Mouse (Mus musculus): ENCODE measurements at regions not wholly inside any gene's neighbourhood (a gene's known extent, or its start where the extent isn't known, plus 50 kb on each side); places are given as distances from the start of the nearest gene placed in this dataset.

DNA sequence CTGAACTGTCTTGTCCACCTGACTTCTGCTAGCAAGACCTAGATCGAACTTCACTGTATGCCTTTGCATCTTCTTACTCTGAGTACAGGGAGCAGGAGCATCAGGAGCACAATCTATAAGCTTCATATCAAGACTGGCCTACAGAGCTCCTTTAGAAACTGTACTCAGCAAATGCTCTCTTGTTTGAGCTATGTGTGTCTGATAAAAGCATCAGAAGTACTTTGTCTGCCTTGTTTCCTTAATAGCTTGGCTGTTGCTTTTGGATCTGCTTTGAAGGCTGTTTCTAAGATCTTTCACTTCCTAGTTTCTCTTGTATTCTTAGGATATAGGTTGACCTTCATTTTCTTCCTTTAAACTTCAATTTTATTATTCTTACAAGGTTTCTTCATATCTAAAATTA lies 175.3 kb upstream of the Cypt12 start:
- no peak for DNase-seq

DNA sequence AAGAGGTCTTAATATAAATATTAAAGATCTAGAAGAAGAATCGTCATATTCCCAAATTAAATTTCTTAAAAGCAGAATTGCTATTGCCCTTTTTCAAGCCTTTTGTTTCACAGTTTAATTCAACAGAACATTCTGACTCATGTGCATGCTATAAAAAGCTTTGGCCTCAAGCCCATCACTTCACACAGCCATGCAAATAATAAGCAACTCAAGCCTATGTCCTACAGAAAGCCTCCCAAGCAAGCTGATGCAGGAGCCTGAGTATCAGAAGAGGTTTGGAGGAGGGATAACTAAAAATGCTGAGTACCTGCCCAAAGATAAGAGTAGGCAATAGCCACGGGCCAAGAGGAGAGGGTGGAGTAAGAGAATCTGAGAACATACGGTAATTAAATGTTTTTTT lies 169.1 kb upstream of the Cypt12 start:
- DNase-seq: no peak

DNA sequence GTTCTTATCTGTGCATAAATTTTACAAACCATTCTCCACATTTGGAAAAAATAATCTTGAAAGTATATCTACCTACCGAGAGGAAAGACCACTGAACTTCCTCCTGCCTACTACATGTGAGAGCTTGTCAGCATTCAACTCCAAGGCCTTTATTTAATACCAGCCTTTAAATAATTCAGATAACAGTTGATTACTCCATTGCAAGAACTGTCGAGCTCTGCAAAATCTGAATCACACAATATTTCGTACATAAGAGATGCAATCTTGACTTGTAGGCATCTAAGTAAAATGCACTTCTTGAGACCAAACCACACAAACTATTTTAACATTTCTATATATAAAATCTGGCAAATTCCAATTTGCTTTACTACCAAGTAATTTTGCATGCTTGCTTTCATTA lies 164.1 kb upstream of the Cypt12 start:
- DNase-seq: no peak

DNA sequence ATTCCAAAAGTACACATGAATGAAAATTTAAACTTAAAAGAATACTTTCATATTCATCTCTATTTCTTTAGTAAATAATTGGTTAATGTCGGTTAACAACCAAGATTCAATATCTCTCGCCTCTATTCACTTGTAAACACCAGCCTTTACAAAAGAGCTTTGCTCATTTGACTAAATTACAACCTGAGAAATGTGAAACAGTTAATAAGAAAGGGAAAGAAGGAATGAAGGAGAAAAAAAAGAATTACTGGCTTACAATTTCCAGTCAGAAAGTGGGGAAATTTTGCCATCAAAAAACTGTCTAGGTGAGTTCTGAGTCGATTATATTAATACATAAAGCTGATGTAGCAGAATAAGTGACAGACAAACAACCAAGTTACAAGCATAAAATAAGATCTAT lies 163.6 kb upstream of the Cypt12 start:
- DNase-seq: no peak

DNA sequence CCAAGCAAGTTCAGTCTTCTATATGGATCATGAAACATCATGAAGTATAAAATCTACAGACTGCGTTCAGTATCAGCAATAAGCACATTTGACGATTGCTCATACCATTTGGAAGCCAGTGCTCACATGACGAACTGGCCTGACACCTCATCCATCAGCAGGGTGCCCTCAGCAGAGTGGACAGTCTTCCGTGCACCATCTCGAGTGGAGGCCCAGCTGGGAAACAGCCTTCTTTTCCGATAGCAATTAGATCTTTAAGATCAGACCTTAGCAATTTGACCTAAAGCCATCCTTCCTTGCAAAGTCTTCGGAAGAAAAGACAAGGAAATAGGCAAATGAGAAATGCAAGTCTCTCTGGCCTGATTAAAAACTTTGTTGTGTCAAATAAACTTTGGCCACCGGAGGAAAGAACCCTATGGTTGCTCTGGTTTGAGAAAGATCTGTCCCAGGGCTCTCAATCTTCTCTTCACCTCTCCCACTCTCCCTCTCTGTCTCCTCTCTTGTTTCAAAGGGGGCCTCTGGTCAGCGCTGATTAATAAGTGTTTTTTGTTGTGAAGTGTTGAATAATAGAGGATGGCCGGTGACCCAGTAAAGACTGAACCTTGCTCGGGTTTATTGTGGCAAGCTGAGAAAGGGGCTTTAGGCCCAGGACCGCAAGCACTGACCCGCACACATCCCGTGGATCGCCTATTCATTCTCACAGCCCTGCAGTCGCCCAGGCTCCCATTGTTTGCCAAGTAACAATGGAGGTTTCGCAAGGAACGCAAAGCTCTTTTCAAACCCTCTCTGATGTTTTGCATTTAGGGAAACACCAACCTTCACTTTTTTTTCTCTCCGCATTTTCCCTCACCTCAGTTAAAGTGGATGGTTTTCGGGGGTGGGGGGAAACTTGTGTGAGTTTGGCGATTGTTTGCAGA lies 162.8 kb upstream of the Cypt12 start:
- DNase-seq: no peak

DNA sequence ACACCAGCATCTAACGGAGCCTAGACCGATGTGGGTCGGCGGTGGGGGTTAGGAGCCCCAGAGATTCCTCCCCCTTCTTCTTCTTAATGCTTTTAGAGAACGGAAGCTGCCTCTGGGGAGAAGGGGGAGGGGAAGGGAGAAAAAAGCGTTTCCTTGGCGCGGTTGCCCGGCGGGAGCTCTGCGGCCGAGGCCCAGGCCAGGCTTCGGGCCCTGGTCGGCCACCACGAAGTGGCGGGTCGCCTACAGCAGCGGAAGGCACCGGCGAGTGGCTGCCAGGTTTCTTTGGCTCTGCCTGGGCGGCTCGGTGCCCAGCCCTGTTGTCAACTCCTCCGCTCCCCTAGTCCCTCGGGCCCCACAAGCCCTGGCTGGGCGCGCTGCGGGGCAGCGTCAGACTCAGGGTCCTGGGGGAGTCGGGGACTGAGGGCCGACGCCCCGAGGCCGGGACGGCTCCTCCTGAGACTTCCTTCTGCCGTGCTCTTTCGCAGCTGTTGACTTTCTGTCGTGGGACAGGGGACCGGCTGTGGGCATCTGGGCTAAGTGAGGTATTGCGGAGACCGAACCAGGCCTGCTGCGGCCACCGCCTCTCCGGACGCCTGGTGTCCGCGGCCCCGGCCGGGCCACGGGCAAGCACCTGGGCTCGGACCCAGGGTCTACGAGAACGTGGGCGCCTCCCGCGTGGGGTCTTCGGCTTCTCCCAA lies 162.0 kb upstream of the Cypt12 start:
- no peak for DNase-seq

DNA sequence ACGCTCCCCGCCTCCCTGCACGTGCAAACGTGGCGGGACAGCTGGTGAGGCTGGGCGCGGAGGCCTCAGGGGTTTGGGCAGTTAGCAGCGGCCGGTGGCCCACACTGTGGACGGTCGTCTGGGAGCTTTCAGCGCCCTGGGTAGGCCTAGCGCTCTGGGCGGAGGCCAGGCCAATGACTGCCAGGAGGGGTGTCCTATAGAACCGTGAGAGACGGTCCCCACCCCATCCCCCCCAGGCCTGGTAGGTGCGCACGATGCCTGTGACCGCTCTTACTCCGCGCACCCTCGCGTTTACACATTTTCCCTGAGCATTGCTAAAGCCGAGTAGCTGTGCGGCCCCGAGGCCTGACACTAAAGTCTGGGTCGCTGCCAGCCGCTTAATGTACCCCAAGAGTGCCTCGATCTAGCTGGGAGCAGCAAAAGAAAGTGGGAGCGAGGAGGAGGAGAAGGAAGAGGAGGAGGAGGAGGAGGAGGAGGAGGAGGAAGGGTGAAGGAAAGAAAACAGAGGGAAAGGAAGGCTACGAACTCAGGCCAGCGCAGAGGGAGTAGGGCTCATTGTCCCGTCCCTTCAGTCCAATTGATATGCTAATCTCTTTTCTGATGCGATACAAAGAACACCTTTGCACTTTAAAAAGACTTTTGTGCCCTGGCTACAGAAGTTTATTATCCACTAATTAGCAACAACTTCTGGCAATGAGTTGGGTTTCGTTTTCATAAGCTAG lies 161.3 kb upstream of the Cypt12 start:
- DNase-seq: no peak

DNA sequence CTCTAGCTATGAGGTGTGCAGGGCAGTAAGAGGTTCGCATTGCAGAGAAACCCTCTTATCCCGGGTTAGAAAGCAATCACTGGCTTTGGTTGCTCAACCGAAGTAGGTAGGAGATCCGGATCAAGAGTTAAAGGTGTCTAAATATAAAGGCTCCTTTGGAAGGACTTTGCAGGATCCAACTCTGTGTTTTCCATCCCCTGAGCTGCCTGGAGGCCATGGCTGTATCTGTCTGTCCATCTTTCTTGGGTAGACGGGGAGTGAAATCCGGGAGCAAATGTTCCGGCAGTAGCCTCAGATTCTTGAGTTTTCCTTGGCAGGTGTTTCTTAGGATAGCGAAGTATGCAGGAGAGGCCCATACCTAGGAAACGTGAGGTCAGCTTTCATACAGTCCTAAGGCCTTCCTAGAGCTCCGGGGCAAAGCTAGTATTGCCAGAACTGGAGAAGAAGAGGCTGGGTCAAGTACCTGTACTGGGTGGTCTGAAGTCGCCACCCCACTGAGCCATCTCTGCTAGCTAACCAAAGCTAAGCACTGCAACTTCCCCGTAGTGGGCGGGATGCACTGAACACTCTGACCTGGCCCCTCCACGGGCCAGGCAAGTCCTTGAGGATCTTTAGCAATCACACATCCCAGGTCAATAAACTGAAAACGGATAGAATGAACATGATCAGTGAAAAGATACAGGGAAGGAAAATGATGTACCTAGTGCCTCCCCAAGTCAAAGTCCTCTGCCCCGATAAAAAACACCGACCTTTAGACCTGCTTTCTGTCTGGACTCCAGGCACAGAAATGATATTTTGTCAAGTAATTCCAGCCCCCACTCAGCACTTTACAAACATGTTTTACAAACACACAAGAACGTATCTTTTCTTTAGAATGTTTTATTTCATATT lies 160.5 kb upstream of the Cypt12 start:
- no peak for DNase-seq

DNA sequence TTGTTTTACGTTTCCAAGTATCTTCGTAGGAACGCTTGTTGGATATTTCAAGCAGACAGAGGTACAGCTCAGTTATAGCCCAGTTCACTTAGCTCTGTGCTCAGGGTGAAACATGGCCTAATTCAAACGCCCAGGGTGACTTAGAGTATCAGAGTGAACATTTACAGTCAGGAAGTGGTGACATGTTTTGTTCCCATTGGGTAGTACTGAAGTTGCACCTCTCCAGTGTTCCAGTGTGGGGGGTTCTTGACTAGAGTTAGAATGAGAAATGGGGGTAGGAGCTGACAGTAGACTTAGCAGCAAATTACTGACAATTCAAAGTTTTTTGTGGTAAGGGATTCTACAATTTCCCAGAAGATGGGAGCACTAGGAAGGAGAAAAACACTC lies 159.9 kb upstream of the Cypt12 start:
- DNase-seq: no peak

DNA sequence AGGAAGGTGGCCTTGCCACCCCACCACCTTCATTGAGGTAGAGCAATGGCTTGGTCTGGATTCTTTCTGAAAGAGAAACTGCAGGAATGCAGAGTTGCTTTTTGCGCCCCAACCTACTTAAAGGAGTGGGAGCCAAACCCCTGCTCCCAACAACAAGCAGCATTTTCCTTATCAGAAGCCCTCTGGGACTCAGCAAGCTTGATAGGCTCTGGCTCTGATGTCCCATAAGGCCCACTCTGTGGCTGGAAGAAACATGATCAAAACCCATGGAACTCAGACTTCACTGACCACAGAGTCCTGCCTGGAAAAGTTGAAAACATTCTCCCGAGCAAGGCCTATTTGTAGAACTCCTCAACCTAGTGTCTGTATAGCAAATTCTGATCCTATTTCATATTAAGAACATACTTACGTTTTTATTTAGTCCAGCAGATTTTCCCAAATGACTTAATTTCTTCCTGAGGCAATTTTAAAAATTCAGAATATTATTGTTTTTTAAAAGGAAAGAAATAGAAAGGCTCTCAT lies 159.4 kb upstream of the Cypt12 start:
- DNase-seq: no peak

DNA sequence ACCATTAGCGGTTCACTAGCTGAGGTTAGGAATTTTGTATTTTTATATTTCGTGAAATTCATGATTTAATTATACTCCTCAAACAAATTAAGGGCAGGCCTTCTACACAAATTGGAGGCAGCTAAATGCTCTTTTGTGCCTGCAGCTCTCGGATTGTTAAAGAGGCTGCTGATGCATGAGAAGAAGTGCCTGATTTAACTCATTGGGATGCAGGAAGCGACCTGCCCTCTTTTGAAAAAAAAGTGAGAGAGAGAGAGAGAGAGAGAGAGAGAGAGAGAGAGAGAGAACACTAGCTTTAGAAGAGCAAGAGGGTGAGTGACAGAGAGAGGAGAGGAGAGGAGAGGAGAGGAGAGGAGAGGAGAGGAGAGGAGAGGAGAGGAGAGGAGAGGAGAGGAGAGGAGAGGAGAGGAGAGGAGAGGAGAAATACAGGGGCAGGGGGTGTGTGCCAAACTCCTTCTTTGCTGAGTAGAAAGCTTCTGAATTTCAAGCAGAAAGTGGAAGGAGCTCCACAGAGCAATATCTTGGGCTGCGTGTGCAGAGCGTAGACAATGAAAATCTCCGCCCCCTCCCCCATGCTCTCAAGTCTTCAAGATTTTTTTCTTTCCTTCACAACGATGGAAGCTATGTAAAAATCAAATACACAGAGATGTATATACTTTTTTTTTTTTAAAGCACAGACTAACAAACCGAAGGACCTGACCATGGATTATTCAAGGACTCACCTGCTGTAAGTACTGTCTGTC lies 158.6 kb upstream of the Cypt12 start:
- no peak for DNase-seq

DNA sequence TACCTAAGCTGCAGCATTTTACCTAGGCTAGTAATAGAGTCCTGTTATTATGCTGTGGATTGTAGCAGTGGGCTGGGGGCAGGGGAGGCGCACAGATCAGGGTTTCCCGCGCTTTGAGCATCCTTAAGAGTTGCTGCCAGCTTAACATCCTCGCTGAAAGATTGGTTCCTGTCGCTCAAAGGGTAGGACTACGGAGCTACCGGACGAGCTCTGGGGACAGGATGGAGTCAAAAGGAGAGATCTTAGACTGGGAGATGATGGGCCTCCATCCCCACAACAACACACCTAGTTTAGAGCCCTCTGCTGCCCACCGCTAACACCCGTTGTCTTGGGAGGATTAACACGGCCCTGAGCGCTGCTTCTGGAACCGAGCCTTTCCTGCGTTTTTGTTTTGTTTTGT lies 157.9 kb upstream of the Cypt12 start:
- DNase-seq: no peak

DNA sequence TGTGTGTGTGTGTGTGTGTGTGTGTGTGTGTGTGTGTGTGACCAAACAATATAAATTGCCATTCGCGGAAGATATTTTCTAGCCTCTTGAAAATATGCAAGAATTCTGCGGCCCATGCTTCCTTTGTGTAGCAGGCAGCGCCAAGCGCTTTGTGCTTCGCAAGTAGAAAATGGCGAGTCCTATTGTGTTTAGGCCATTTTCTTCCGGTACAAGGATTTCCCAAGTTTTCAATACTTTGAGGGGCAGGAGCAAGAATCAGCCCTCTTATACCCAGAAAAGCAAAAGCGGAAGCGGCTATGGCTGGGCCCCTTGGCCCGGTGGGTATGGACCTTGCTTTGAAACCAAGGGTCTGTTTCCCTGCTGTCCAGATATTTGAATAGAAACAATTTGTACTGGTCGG lies 157.4 kb upstream of the Cypt12 start:
- no peak for DNase-seq

DNA sequence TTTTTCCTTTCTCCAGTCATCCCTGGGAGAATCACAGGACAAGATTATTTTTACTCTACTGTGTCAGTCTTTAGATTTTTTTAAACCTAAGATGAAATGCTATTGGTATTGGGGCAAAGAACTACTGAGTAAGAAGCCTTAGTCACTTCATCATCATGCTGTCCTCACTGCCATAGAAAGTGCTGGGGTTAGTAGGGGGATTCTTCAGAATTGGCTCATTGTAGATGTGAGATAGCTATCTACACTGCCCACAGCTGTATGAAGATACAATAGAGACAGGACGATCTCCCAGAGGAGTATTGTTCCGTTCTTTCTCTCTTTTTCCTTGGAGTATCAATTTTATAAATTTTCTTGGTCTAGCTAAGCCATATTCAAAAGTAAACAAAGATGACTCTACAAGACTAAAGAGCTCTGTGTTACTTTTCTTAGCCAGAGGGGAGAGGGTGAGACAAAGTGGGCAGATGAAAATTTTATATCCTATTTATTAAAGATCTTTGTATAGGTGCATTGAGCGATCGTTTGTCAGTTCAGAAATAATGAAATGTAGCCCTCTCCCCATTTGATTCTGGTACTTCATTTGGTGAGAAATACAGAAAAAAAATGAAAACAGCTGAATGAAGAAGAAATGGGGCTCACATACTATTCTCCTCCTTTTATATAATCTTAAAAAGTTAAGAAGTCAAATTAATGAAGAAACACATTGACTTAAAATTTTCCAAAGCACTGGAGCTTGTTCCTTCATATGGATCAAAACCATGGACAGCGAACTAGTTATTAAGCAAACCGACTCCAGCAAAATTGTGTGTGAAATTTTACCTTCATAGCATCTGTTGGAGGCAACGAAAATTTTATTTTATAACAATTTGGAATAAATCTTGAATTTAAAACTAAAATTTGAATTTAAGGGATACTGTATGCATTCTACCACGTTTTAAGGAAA lies 156.6 kb upstream of the Cypt12 start:
- DNase-seq: no peak

DNA sequence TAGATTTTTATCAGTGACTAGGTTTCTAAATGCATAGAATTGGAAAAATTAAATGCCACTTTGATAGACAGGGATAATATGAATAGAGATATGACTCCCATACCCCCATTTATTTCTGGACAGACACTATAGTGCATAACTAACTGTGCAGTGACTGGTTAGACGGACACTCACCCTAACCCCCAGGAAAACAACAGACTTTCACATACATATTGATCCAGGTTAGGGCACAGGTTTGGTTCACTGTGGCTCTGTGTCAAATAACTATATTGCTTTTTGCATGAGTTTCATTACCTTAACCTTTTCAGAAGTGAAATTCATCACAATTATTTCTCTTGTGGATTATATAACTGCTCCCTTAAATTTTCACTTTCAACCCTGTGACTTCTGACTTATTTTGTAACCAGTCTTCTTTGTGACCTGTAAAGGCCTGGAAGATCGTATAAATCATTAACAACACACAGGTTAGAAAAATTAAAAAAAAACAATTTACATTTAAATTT lies 155.6 kb upstream of the Cypt12 start:
- DNase-seq: no peak

DNA sequence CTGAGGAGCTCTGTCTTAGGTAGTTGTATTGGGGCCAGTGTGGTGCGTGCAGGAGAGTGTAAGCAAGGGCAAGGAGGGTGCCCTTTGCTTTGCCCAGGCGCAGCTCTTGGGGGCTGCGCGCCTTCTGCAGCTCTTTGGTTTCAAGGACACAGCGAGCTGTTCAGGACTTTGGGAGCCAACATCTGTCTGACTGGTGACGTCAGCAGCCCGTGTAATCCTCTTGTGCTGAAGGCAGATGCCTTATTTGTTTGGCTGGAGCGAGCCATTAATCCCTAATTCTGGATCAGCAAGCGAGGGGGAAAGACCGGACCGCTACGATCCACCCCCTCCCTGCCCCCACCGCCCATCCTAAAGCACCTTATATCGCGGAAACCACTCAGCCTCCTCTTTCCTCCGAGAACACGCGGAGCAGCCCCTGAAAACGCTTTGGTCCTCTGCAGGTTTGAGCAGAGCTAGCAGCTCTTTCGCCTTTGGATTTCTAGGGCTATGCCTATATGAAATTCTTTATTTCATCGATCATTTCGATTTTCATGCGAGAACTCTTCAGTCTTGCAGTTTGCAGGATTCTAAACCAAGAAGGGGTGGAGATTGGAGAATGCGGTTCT lies 154.5 kb upstream of the Cypt12 start:
- DNase-seq: no peak

DNA sequence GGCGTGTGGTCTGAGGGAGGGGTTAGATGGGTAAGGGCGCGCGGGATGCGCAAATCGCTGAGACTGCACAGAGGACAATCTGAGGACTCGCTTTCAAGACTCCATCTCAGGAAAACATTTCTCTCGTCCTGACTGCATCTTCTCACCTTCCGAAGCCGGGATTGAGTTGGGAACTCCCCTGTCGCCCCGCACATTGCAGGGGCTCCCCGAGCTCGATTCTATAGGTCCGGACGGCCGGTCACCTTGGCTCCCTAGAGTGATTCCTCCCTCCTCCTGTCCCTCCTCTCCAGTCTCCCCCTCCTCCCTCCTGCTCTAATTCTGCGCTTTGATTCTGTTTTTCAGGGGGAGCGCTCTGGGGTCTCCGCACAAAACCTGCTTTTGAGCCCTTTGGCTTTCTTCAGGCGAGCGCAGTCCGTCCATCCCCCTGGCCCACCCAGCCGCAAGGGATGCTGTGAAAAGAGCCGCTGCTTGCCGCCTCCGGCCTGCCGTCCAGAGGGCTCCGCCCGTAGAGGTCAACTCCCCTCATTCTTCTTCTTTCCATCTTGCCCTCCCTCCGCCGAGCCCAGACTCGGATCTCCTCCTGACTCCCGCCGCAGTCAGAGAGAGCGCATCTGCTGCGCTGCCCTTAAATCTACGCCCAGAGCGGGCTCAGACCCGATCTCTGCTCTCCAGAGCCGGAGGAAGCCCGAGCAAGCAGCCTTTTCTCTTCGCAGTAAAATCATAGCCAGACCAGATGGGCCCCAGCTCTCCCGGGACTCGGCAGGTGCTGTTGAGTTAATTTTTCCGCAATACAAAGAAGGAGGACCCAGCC lies 153.8 kb upstream of the Cypt12 start:
- DNase-seq: no peak

DNA sequence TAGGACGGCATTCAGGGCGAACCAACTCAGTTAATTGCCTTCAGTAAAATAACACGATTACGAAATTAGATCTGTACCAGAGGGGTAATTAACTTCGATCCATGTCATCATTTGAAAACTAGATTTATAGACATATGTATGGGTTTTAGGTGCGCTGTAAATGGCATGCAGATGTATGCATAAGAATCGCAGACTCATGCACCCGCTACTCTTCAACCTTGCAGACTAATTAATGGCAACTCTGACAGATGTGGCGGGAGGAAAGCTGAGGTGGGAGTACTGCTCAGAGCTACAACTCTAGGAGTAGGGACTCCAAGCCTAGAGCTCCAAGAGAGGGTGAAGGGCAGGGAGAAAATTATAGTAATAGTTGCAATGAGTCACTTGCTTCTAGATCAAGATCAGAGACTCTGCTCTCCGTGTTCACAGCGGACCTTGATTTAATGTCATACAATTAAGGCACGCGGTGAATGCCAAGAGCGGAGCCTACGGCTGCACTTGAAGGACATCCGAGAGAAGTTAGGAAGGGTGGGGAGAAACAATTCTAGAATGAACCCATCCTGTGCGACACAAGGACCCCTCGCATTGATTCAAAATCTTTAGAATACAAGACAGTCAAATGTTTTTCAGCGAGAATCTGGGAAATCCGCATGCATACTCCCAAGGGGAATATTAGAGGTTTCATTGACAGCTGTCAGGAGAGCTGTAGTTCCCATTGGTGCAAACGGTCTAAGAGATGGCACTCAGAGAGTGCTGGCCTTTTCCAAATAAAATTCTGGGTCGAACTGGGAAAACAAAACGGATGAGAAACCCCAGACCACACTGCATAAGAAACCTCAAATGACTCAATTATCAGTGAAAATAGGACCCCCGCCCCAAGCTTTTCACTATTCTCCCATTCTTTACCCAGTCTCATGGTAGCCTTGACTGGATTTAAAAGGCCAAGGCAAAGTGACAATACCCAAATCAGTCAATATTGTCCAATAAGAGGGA lies 152.6 kb upstream of the Cypt12 start:
- no peak for DNase-seq

Data from kidney, postnatal 25 days (tissue).